Mouse (Mus musculus): ENCODE results near the gene Ikbkg. TPM values are rescaled to one million over a fixed set of nuclear protein-coding genes. Genes with fewer than 3 reads are reported as not detected.

Ikbkg gene
- polyA plus RNA-seq, 1 experiment from 2014 or later, result 24.4 TPM

Other genes starting within 250 kb of the Ikbkg start
- not detected in 2 replicates for gene Tex28, start 225.5 kb upstream of the Ikbkg start, polyA plus RNA-seq (2015; fragmentation: Nextera tagmentation; extraction: Ambion mirVana)
- gene Tktl1, start 216.0 kb upstream of the Ikbkg start, polyA plus RNA-seq (2015; fragmentation: Nextera tagmentation; extraction: Ambion mirVana), result not detected in 2 replicates
- 498 and 560 TPM in 2 replicates for gene Flna, start 143.5 kb upstream of the Ikbkg start, polyA plus RNA-seq (2015; fragmentation: Nextera tagmentation; extraction: Ambion mirVana)
- gene Emd, start 138.6 kb upstream of the Ikbkg start, polyA plus RNA-seq (2015; fragmentation: Nextera tagmentation; extraction: Ambion mirVana), result 22.5 and 26.8 TPM in 2 replicates
- gene Rpl10, start 122.5 kb upstream of the Ikbkg start, polyA plus RNA-seq (2015; fragmentation: Nextera tagmentation; extraction: Ambion mirVana), result 666 and 804 TPM in 2 replicates
- gene Taz, start 111.4 kb upstream of the Ikbkg start, polyA plus RNA-seq (2015; fragmentation: Nextera tagmentation; extraction: Ambion mirVana), result 79.1 and 81.0 TPM in 2 replicates
- 14.8 and 18.7 TPM in 2 replicates for gene Dnase1l1, start 111.0 kb upstream of the Ikbkg start, polyA plus RNA-seq (2015; fragmentation: Nextera tagmentation; extraction: Ambion mirVana)
- 149 and 171 TPM in 2 replicates for gene Atp6ap1, start 96.2 kb upstream of the Ikbkg start, polyA plus RNA-seq (2015; fragmentation: Nextera tagmentation; extraction: Ambion mirVana)
- gene Gdi1, start 88.3 kb upstream of the Ikbkg start, polyA plus RNA-seq (2015; fragmentation: Nextera tagmentation; extraction: Ambion mirVana), result 218 and 219 TPM in 2 replicates
- 63.2 and 66.9 TPM in 2 replicates for gene Fam50a, start 80.3 kb upstream of the Ikbkg start, polyA plus RNA-seq (2015; fragmentation: Nextera tagmentation; extraction: Ambion mirVana)
- 16.8 and 18.4 TPM in 2 replicates for gene Plxna3, start 64.2 kb upstream of the Ikbkg start, polyA plus RNA-seq (2015; fragmentation: Nextera tagmentation; extraction: Ambion mirVana)
- gene Lage3, start 39.7 kb upstream of the Ikbkg start, polyA plus RNA-seq (2015; fragmentation: Nextera tagmentation; extraction: Ambion mirVana), result 94.3 and 105 TPM in 2 replicates
- gene Ubl4a, start 20.1 kb upstream of the Ikbkg start, polyA plus RNA-seq (2015; fragmentation: Nextera tagmentation; extraction: Ambion mirVana), result 67.0 and 72.8 TPM in 2 replicates
- 18.6 and 21.4 TPM in 2 replicates for gene Slc10a3, start 19.9 kb upstream of the Ikbkg start, polyA plus RNA-seq (2015; fragmentation: Nextera tagmentation; extraction: Ambion mirVana)
- gene Fam3a, start within 50 bp of the Ikbkg start, polyA plus RNA-seq (2015; fragmentation: Nextera tagmentation; extraction: Ambion mirVana), result 36.2 and 40.4 TPM in 2 replicates
- 84.5 and 109 TPM in 2 replicates for gene G6pdx, start 35.9 kb downstream of the Ikbkg start, polyA plus RNA-seq (2015; fragmentation: Nextera tagmentation; extraction: Ambion mirVana)
- gene Gm6880, start 88.1 kb downstream of the Ikbkg start, polyA plus RNA-seq (2015; fragmentation: Nextera tagmentation; extraction: Ambion mirVana), result not detected in 2 replicates
- gene Olfr1326-ps1, start 181.6 kb downstream of the Ikbkg start, polyA plus RNA-seq (2015; fragmentation: Nextera tagmentation; extraction: Ambion mirVana), result not detected in 2 replicates
- gene Olfr1325, start 199.4 kb downstream of the Ikbkg start, polyA plus RNA-seq (2015; fragmentation: Nextera tagmentation; extraction: Ambion mirVana), result not detected in 2 replicates

Measured in stomach, embryonic 16.5 days (tissue).